Mouse (Mus musculus) hindbrain, embryonic 10.5 days (tissue): Measurements from ENCODE around the gene Defa21. TPM values are rescaled to one million over a fixed set of nuclear protein-coding genes. Genes with fewer than 3 reads are reported as not detected.
"Not testable (repeated sequence)": the region's sequence is repeated elsewhere in the genome, so short reads cannot be mapped to it uniquely, and the experiment has no call there.

Experiments used
- DNase-seq: peaks from one replicate; pipeline ENCODE4 v3.0.0-alpha.2; 2017; ENCODE audit warnings: low spot score
- H3K27ac ChIP-seq: fragments of 300-500 bp; sonication (generic); 2 replicates; pipeline ENCODE4 v1.5.1; 2016; ENCODE audit warnings: mild to moderate bottlenecking, moderate library complexity
- H3K27me3 ChIP-seq: fragments of 300-500 bp; sonication (generic); 2 replicates; pipeline ENCODE4 v1.6.1; 2016; ENCODE audit warnings: mild to moderate bottlenecking; ENCODE audit not compliant: poor library complexity, insufficient read depth, severe bottlenecking
- H3K36me3 ChIP-seq: fragments of 300-500 bp; sonication (generic); 2 replicates; pipeline ENCODE4 v1.6.1; 2016; ENCODE audit warnings: mild to moderate bottlenecking, moderate library complexity
- H3K4me1 ChIP-seq: fragments of 300-500 bp; sonication (generic); replicated peaks from 2 replicates; pipeline ENCODE4 v1.6.1; 2016; ENCODE audit warnings: mild to moderate bottlenecking
- H3K4me3 ChIP-seq: fragments of 300-500 bp; sonication (generic); 2 replicates; pipeline ENCODE4 v1.5.1; 2016; ENCODE audit warnings: mild to moderate bottlenecking, moderate library complexity
- H3K9me3 ChIP-seq: fragments of 300-500 bp; sonication (generic); 2 replicates; pipeline ENCODE4 v1.6.1; 2016; ENCODE audit warnings: mild to moderate bottlenecking, moderate library complexity
- WGBS: fragments of 180-500 bp; shearing (Covaris S2); methylation state at CpG from one replicate; pipeline ENCODE4 v1.1.7; 2016; 5-methylcytosine and 5-hydroxymethylcytosine counted together
- polyA plus RNA-seq: library from polyadenylated mRNA; unstranded; fragments of >200 nt; fragmentation: Nextera tagmentation; extraction: Ambion mirVana; gene quantifications from 2 replicates; pipeline ENCODE4 v1.2.1, GENCODE M21; 2016

Defa21 gene
- polyA plus RNA-seq: not detected in 2 replicates

GRCm38 (mm10) chr8:21025245-21025644 lies at the start of gene Defa21:
TSS of gene Defa21 (plus strand) at chr8:21025545.
- H3K4me1 ChIP-seq, H3K27ac ChIP-seq, H3K9me3 ChIP-seq, H3K27me3 ChIP-seq, H3K4me3 ChIP-seq, DNase-seq, H3K36me3 ChIP-seq: not testable (repeated sequence)
- no CpG with 5 or more reads among the region's 1 CpGs for WGBS

- no peak for DNase-seq
- Histone ChIP-seq H3K27me3 (no peaks in the 10 kb centered on the region), H3K27ac (no peak overlapping the region), H3K36me3 (no peaks in the 10 kb centered on the region), H3K9me3 (peaks cover 36% of the 10 kb centered on the region), H3K4me3 (no peak overlapping the region), H3K4me1 (no peaks in the 10 kb centered on the region)
- 47% methylated on average over 1 of the region's 1 CpGs for WGBS
These were observed 45.5 kb upstream of the Defa21 start for GRCm38 (mm10) chr8:20979846-20980245.

GRCm38 (mm10) chr8:20994042-20994441 lies 31.3 kb upstream of the Defa21 start:
- not testable (repeated sequence) for H3K4me1 ChIP-seq, H3K27ac ChIP-seq, H3K36me3 ChIP-seq, H3K4me3 ChIP-seq, H3K27me3 ChIP-seq, DNase-seq
- peaks cover 13% of the 10 kb centered on the region; the same call in 1 of the 2 replicates for H3K9me3 ChIP-seq

DNA sequence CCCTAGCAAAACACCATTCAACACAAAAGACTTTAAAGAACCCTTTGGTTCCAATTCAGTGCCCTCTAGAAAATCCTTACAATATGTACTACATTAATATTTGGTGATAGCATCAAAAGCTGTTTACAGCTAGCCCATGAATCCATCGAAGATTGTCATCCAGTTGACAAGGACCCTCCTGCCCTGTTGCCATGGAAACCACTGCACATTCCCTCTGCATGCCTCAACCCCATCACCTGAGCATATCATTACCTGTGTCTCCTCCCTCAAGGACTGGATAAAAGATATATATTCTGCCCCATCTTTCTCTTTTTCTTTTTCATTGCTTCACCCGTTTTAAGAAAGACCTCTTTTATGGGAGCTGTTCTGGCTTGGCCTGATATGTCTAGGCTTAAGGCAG lies 28.6 kb upstream of the Defa21 start:
- H3K9me3 ChIP-seq: peaks cover 12% of the 10 kb centered on the region
- no peaks in the 10 kb centered on the region for H3K27me3 ChIP-seq
- H3K36me3 ChIP-seq: no peaks in the 10 kb centered on the region
- no peak overlapping the region for H3K4me3 ChIP-seq
- H3K4me1 ChIP-seq: no peaks in the 10 kb centered on the region
- DNase-seq: no peak
- no peak overlapping the region for H3K27ac ChIP-seq
- 81% methylated on average over 2 of the region's 2 CpGs for WGBS

GRCm38 (mm10) chr8:20997291-20997690 lies 28.1 kb upstream of the Defa21 start:
- Histone ChIP-seq H3K4me1 (no peaks in the 10 kb centered on the region), H3K36me3 (no peaks in the 10 kb centered on the region), H3K27ac (no peak overlapping the region), H3K27me3 (no peaks in the 10 kb centered on the region), H3K4me3 (no peak overlapping the region), H3K9me3 (peaks cover 13% of the 10 kb centered on the region)
- DNase-seq: no peak

DNA sequence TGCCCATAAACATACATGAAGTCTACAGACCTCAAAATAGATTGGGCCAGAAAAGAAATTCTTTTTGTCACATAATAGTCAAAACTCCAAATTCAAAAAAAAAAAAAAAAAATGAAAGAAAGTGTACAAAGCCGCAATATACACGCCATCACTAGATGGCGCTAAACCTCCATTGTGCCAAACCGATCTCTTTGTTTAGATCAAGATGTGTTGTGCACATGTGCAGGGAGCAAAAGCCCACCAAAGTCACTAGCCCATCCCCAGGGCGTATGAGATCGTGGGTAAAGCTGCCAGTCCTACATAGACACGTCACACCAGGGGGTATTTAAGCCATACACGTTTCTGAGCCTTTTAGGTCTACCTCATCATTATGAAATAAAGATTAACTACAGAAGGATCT lies 24.2 kb upstream of the Defa21 start:
- no peaks in the 10 kb centered on the region for H3K4me1 ChIP-seq
- no peaks in the 10 kb centered on the region for H3K27me3 ChIP-seq
- H3K4me3 ChIP-seq: no peak overlapping the region
- peak; percentile 15 for DNase-seq
- no peak overlapping the region for H3K27ac ChIP-seq
- H3K9me3 ChIP-seq: peaks cover 22% of the 10 kb centered on the region
- 53% methylated on average over 8 of the region's 8 CpGs for WGBS
- no peaks in the 10 kb centered on the region for H3K36me3 ChIP-seq

DNA sequence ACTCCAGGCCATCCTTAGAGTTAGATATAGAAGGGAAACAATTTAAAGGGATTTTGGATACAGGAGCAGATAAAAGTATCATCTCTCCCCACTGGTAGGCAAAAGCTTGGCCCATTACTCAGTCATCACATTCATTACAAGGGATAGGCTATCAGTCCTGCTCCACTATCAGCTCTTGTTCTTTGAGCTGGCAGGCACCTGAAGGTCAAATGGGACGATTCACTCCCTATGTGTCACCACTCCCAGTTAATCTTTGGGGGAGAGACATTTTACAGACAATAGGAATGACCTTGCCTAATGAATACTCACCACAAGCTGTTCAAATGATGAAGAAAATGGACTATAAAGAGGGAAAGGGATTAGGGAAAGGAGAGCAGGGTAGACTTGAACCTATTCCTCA lies 18.5 kb upstream of the Defa21 start:
- Histone ChIP-seq H3K27ac (no peak overlapping the region), H3K27me3 (no peaks in the 10 kb centered on the region), H3K4me1 (no peaks in the 10 kb centered on the region), H3K4me3 (no peak overlapping the region), H3K9me3 (peaks cover 34% of the 10 kb centered on the region), H3K36me3 (no peaks in the 10 kb centered on the region)
- WGBS: 39% methylated on average over 1 of the region's 1 CpGs
- DNase-seq: no peak

GRCm38 (mm10) chr8:21008578-21008977 lies 16.8 kb upstream of the Defa21 start:
- not testable (repeated sequence) for H3K4me3 ChIP-seq, H3K27ac ChIP-seq, H3K27me3 ChIP-seq, H3K36me3 ChIP-seq, DNase-seq, H3K4me1 ChIP-seq
- WGBS: 47% methylated on average over 6 of the region's 6 CpGs
- H3K9me3 ChIP-seq: peaks cover 39% of the 10 kb centered on the region

GRCm38 (mm10) chr8:21010548-21010947 lies 14.8 kb upstream of the Defa21 start:
- not testable (repeated sequence) for H3K4me1 ChIP-seq, H3K36me3 ChIP-seq, H3K27ac ChIP-seq, DNase-seq, H3K4me3 ChIP-seq, H3K27me3 ChIP-seq
- WGBS: 55% methylated on average over 1 of the region's 1 CpGs
- H3K9me3 ChIP-seq: peaks cover 34% of the 10 kb centered on the region

DNA sequence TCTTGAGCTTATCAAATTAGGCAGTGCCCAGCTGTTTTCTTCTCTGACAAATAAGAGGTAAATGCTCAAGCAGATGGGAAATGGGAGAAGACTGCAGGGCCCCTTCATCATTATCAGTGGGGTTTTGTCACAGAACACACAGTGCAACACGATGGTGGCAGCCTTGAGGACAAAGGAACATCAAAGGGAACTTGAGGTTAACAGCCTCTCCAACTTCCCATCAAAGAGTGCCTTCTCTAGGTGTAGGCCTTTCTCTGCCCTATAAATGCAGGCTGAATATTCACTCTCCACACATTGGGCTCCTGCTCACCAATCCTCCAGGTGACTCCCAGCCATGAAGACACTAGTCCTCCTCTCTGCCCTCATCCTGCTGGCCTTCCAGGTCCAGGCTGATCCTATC lies 29.4 kb downstream of the Defa21 start, which contains the start of gene Defa23:
Gene Defa23 (plus strand): TSS at position 301 of the 400 bp plus-strand sequence.
- H3K9me3 ChIP-seq, H3K4me3 ChIP-seq, DNase-seq, H3K4me1 ChIP-seq, H3K36me3 ChIP-seq, H3K27ac ChIP-seq, H3K27me3 ChIP-seq: not testable (repeated sequence)
- WGBS: no CpG with 5 or more reads among the region's 1 CpGs

DNA sequence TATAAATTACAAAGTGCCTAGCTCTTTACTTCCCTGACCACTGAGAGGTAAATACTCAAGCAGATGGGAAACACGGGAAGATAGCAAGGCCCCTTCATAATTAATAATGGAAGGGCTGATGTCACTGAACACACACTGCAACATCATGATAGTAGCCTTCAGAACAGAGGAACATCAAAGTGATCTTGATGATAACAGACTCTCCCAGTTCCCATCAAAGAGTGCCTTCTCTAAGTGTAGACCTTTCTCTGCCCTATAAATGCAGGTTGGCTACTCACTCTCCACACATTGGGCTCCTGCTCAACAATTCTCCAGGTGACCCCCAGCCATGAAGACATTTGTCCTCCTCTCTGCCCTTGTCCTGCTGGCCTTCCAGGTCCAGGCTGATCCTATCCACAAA lies 39.4 kb downstream of the Defa21 start, which contains the start of gene Defa35:
Gene Defa35 (plus strand): TSS at position 301 of the 400 bp plus-strand sequence.
- not testable (repeated sequence) for H3K4me1 ChIP-seq, DNase-seq, H3K4me3 ChIP-seq, H3K27me3 ChIP-seq, H3K36me3 ChIP-seq, H3K27ac ChIP-seq, H3K9me3 ChIP-seq
- WGBS: 73% methylated on average over 1 of the region's 1 CpGs

Other genes starting within 250 kb of the Defa21 start
- gene Defb33, start 132.9 kb upstream of the Defa21 start, polyA plus RNA-seq: not detected in 2 replicates
- gene Gm15056, start 122.9 kb upstream of the Defa21 start, polyA plus RNA-seq: not detected in 2 replicates
- not detected in 2 replicates for gene Gm6040, start 103.5 kb upstream of the Defa21 start, polyA plus RNA-seq
- not detected in 2 replicates for gene AY761185, start 80.8 kb upstream of the Defa21 start, polyA plus RNA-seq
- not detected in 2 replicates for gene Defa23, start 29.5 kb downstream of the Defa21 start, polyA plus RNA-seq
- gene Defa35, start 39.5 kb downstream of the Defa21 start, polyA plus RNA-seq: not detected in 2 replicates
- gene Defa25, start 58.9 kb downstream of the Defa21 start, polyA plus RNA-seq: not detected in 2 replicates
- gene Gm14851, start 70.5 kb downstream of the Defa21 start, polyA plus RNA-seq: not detected in 2 replicates
- not detected in 2 replicates for gene Defa30, start 109.1 kb downstream of the Defa21 start, polyA plus RNA-seq
- not detected in 2 replicates for gene Defa22, start 136.7 kb downstream of the Defa21 start, polyA plus RNA-seq
- gene Defa31, start 166.1 kb downstream of the Defa21 start, polyA plus RNA-seq: not detected in 2 replicates
- not detected in 2 replicates for gene Gm15293, start 176.0 kb downstream of the Defa21 start, polyA plus RNA-seq
- gene Gm15292, start 224.2 kb downstream of the Defa21 start, polyA plus RNA-seq: not detected in 2 replicates